Mouse (Mus musculus) midbrain, postnatal 0 days (tissue): ENCODE results near the gene Pnck. TPM values are rescaled to one million over a fixed set of nuclear protein-coding genes. Genes with fewer than 3 reads are reported as not detected.

ENCODE experiments used
- ATAC-seq: fragments of 200-750 bp; cut with Nextera tagmentation; 2 replicates; pipeline ENCODE4 v1.8.0; 2017; ENCODE audit warnings: moderate number of reproducible peaks, mild to moderate bottlenecking, moderate TSS enrichment, moderate library complexity; ENCODE audit not compliant: low FRiP score
- DNase-seq: peaks from one replicate; pipeline ENCODE4 v3.0.0-alpha.2; 2015; ENCODE audit warnings: low spot score
- H3K27ac ChIP-seq: fragments of 300-500 bp; sonication (generic); 2 replicates; pipeline ENCODE4 v1.5.1; 2014; ENCODE audit warnings: low read depth, mild to moderate bottlenecking, low read length, mixed read lengths
- H3K27me3 ChIP-seq: fragments of 300-500 bp; sonication (generic); 2 replicates; pipeline ENCODE4 v1.6.1; 2014; ENCODE audit warnings: low read length, control low read depth, mixed read lengths; ENCODE audit not compliant: insufficient read depth
- H3K36me3 ChIP-seq: fragments of 300-500 bp; sonication (generic); 2 replicates; pipeline ENCODE4 v1.6.1; 2014; ENCODE audit warnings: low read length, control low read depth, mixed read lengths; ENCODE audit not compliant: insufficient read depth
- H3K4me1 ChIP-seq: fragments of 300-500 bp; sonication (generic); 2 replicates; pipeline ENCODE4 v1.6.1; 2014; ENCODE audit warnings: mild to moderate bottlenecking, control low read depth, antibody characterized with exemption, low read length, mixed read lengths; ENCODE audit not compliant: insufficient read depth
- H3K4me2 ChIP-seq: fragments of 300-500 bp; sonication (generic); 2 replicates; pipeline ENCODE4 v1.6.1; 2014; ENCODE audit warnings: low read depth, mild to moderate bottlenecking, low read length, mixed read lengths; ENCODE audit not compliant: poor library complexity, severe bottlenecking
- H3K4me3 ChIP-seq: fragments of 300-500 bp; sonication (generic); 2 replicates; pipeline ENCODE4 v1.5.1; 2014; ENCODE audit warnings: low read depth, mild to moderate bottlenecking, low read length, moderate library complexity
- H3K9ac ChIP-seq: fragments of 300-500 bp; sonication (generic); replicated peaks from 2 replicates; pipeline ENCODE4 v1.6.1; 2014; ENCODE audit warnings: mild to moderate bottlenecking, low read length, moderate library complexity, mixed read lengths; ENCODE audit not compliant: poor library complexity, severe bottlenecking
- H3K9me3 ChIP-seq: fragments of 300-500 bp; sonication (generic); 2 replicates; pipeline ENCODE4 v1.6.1; 2016; ENCODE audit warnings: low read length, control low read depth
- CTCF ChIP-seq: IDR thresholded peaks from 2 replicates; pipeline ENCODE4 v1.5.1; 2016; ENCODE audit warnings: antibody characterized with exemption, mild to moderate bottlenecking
- WGBS: fragments of 180-500 bp; shearing (Covaris S2); extraction: QIAGEN DNeasy Blood & Tissue Kit; methylation state at CpG from one replicate; pipeline ENCODE4 v1.1.7; 2014; 5-methylcytosine and 5-hydroxymethylcytosine counted together
- polyA plus RNA-seq: library from polyadenylated mRNA; unstranded; fragments of >200 nt; fragmentation: Nextera tagmentation; extraction: Ambion mirVana; gene quantifications from 2 replicates; pipeline ENCODE4 v1.2.1, GENCODE M21; 2015
- total RNA-seq: library from RNA; depleted of rRNA; stranded (reverse); fragments of >200 nt; gene quantifications from 2 replicates; pipeline ENCODE4 v1.2.3, GENCODE M21; 2014; rRNA removed

Pnck gene
- 89.4 and 136 TPM in 2 replicates for total RNA-seq
- 159 and 172 TPM in 2 replicates for polyA plus RNA-seq

DNA sequence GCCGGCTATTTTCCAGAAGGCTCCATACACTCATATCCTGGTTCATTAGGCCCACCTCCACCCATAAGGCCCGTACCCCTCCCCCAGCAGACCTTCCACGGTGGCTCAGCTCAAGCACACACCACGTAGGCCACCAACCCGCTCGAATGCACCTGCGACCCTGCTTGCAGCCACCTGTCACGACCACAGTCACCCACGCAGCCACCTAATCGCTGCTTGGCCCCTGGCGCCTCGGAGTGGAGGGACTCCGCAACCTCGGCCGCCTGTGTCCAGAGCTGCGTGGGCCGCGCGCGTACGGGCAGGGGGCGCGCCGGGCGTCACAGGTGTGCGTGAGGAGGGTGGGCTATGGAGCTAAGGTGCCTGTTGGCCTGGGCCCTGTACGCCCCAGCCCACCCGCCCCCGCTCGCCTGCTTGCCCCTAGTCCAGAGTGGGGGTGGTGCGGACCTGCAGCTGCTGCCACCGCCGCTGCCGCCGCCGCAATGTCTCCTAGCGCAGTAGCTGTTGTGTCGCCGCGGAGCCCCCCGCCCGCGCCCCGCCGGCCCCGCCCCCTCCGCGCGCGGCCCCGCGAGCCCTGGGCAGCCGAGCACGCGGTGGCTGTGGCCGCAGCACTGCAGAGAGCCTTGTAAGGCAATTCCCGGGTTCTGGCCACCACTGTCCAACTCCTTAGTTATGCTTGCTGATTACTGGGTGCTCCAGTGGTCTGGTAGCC lies at the start of gene Pnck:
Pnck (minus strand) TSS at position 543 of the 709 bp plus-strand sequence.
- H3K36me3 ChIP-seq: no peaks in the 10 kb centered on the region
- H3K9ac ChIP-seq: peak within 1 kb of the TSS; percentile 40
- ATAC-seq (peak; percentile 77), DNase-seq (peak; percentile 48)
- H3K4me1 ChIP-seq: no peaks in the 10 kb centered on the region
- 23% methylated on average over 43 of the region's 57 CpGs for whole genome bisulfite sequencing
- TF ChIP-seq CTCF: no peak
- H3K4me2 ChIP-seq: peak within 1 kb of the TSS; percentile 49
- peak within 1 kb of the TSS; percentile 64 for H3K27ac ChIP-seq
- H3K4me3 ChIP-seq: peak within 1 kb of the TSS; percentile 38
- no peaks in the 10 kb centered on the region for H3K27me3 ChIP-seq
- H3K9me3 ChIP-seq: no peaks in the 10 kb centered on the region

DNA sequence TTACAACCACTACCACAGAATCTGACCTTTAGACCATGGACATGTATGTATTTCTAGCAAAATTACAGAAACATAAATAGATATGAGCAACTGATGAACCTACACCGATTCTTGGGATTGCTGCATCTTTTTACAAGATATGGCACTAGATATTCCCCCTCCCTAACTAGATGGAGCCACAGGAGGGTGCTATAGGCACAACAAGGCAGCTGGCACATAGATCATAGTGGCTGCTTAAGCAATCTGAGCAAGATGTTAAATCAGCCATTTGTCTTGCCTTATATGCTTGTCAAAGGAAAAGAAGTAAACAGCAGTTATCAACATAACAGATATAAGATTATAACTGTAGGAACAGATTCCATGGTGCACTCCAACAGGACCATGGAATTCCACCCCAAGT lies 40.6 kb upstream of the Pnck start:
- Histone ChIP-seq H3K4me2 (no peak overlapping the region), H3K9ac (no peak overlapping the region), H3K4me3 (no peak overlapping the region), H3K27ac (no peak overlapping the region), H3K27me3 (no peaks in the 10 kb centered on the region), H3K4me1 (no peaks in the 10 kb centered on the region), H3K36me3 (no peaks in the 10 kb centered on the region), H3K9me3 (no peaks in the 10 kb centered on the region)
- peak; percentile 59 for TF ChIP-seq CTCF
- DNase-seq: peak; percentile 22
- 82% methylated on average over 1 of the region's 1 CpGs for WGBS
- no peak for ATAC-seq

DNA sequence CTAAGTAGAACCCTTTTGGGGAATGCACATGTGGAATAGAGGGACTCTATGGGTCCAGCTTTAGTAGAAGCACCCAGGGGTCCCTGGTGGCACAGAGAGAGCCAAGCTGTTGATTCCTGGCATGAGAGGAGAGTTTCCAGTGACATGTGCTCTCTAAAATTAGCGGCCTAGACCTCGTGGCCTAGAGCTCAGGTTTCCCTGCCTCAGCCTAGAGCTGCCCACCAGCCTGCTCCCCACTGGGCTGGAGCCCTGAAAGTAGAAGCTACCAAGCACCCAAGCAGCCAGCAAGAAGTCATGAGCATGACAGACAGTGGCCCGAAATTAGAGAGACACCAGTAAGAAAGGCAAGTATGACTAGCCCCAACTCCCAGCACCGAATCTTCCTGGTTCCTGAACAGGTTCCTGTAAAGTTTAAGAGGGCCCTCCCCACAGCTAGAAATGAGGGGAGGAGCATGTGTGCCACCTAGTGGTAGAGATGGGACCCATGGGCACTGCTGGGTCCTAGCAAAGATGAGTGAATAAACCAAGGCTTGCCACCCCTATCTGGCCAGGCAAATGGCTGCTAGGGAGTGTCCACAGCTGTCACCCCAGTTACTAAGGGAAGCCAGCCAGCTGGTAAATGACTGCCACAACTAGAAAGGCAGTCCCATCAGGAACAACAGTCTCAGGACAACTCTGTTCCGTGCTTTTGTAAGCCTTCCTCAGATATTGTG lies 31.2 kb upstream of the Pnck start:
- no peak overlapping the region for H3K9ac ChIP-seq
- ATAC-seq: no peak; the same call in 1 of the 2 replicates
- H3K9me3 ChIP-seq: no peaks in the 10 kb centered on the region
- no peaks in the 10 kb centered on the region for H3K36me3 ChIP-seq
- no peaks in the 10 kb centered on the region for H3K4me1 ChIP-seq
- no peak overlapping the region for H3K4me2 ChIP-seq
- no peak overlapping the region for H3K4me3 ChIP-seq
- no peaks in the 10 kb centered on the region for H3K27me3 ChIP-seq
- peak; percentile 28 for DNase-seq
- no peak overlapping the region for H3K27ac ChIP-seq
- WGBS: 84% methylated on average over 5 of the region's 5 CpGs
- TF ChIP-seq CTCF: peak; percentile 72

DNA sequence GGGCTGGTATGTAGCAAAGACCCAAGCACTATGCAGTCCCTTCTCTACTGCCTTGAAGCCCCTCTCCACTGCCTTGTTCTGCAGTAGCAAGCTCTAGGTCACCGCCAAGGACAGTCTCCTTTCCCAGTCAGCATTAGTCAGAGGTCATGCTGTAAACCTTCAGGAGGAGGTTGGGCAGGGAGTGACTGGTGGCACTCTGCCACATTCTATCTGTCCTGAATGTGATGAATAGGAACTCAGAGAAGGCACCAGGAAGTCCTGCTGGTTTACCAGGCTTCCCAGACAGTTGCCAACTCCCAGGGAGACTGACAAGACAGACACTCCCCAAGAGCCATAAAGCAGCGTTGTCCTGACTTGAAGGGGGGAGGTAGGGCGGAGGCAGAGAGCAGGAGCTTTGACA lies 25.7 kb upstream of the Pnck start:
- Histone ChIP-seq H3K36me3 (peaks cover 5% of the 10 kb centered on the region; the same call in 1 of the 2 replicates), H3K9ac (no peak overlapping the region), H3K27ac (no peak overlapping the region), H3K4me1 (no peaks in the 10 kb centered on the region), H3K27me3 (no peaks in the 10 kb centered on the region), H3K4me2 (no peak overlapping the region), H3K4me3 (no peak overlapping the region), H3K9me3 (no peaks in the 10 kb centered on the region)
- TF ChIP-seq CTCF: no peak
- no peak for ATAC-seq
- no peak for DNase-seq
- 87% methylated on average over 3 of the region's 3 CpGs for WGBS

DNA sequence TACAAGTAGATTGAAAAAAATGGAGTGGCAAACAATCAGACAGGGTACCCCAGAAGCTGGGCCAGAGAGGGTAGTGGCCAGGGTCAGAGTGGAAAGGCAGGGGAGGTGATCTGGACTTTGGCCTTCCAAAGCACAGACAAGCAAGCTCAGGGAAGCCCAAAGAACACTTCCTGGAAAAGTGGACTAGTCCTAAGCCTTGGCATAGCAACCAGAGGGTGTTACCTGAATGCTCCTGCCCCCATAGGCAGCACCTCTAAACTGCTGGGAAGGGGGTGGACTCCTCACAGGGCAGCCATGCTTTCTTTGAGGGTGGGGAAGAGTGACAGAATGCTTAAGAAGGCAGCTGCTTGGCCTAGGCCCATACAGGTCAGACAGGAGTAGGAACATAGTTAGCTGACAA lies 25.1 kb upstream of the Pnck start:
- Histone ChIP-seq H3K9me3 (no peaks in the 10 kb centered on the region), H3K4me2 (no peak overlapping the region), H3K4me1 (no peaks in the 10 kb centered on the region), H3K9ac (no peak overlapping the region), H3K27me3 (no peaks in the 10 kb centered on the region), H3K36me3 (peaks cover 11% of the 10 kb centered on the region), H3K27ac (no peak overlapping the region), H3K4me3 (no peak overlapping the region)
- no peak for DNase-seq
- no peak for TF ChIP-seq CTCF
- no peak for ATAC-seq

DNA sequence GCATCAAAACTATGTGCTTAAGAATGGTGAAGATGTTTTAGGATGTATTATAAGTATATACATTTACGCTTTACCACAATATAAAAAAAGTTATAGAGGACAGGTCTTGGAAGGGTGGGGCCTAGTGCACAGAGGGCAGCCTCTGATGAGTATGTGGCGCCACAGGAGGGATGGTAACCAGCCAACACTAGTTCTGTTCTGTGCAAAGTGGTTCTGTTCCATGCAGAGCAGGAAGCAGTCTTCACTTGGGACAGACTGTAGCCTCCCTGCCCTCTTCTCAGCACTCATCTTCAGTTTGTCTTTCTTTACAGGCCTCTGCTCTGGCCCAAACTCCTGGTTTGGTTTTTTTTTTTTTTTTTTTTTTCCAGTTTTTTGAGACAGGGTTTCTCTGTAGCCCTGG lies 24.2 kb upstream of the Pnck start:
- no peak overlapping the region for H3K27ac ChIP-seq
- 75% methylated on average over 2 of the region's 2 CpGs for WGBS
- DNase-seq (no peak), ATAC-seq (no peak)
- no peak for TF ChIP-seq CTCF
- peaks cover 19% of the 10 kb centered on the region for H3K36me3 ChIP-seq
- H3K4me2 ChIP-seq: no peak overlapping the region
- H3K4me1 ChIP-seq: no peaks in the 10 kb centered on the region
- no peaks in the 10 kb centered on the region for H3K9me3 ChIP-seq
- H3K9ac ChIP-seq: no peak overlapping the region
- no peaks in the 10 kb centered on the region for H3K27me3 ChIP-seq
- H3K4me3 ChIP-seq: no peak overlapping the region
